Mouse (Mus musculus): Measurements from ENCODE around the gene Fam234b.

- no peak for TF ChIP-seq CTCF (conservative IDR thresholded peaks at IDR 0.05; ENCODE audit: low read length)
- TF ChIP-seq POU5F1 (IDR thresholded peaks at IDR 0.05; ENCODE audit: borderline replicate concordance, low read length): no peak
Measured at GRCm38 (mm10) chr6:135251849-135252727, 54.3 kb downstream of the Fam234b start.

Data from E14TG2a.4 (cell line).